27 mouse cellular contexts compared by ENCODE assay signal in genomic region chr19:30216186-30216585, GRCm38 (mm10). TPM values are rescaled to one million over a fixed set of nuclear protein-coding genes. Genes with fewer than 3 reads are reported as not detected.
DNase-seq lines count a peak whose midpoint lies in the region; ATAC-seq and TF ChIP-seq lines count a peak whose summit lies in the region.
"Had no signal": no experiment of that assay in that cellular context is flagged by ENCODE, and none has a peak within 500 bp of the region (broad histone marks: within the 10 kb centered on the region; RNA-seq: fewer than 3 reads in every experiment).

No protein-coding gene starts in this region.

- 78% methylated on average over 4 of the region's 4 CpGs for WGBS in intestine, embryonic 14.5 days
- 85% methylated on average over 4 of the region's 4 CpGs for WGBS in intestine, postnatal 0 days
- WGBS in limb, embryonic 10.5 days, result 85% methylated on average over 4 of the region's 4 CpGs

- intact Hi-C loops in left cerebral cortex, postnatal 36 days (cut with DNase I), result loop anchor here (5.0 kb wide), 1 partner anchor 336 kb away; no protein-coding TSS in a partner anchor

- no peaks in the 10 kb centered on the region for H3K27me3 ChIP-seq in intestine, embryonic 14.5 days (replicated peaks; ENCODE audit: control insufficient read depth, insufficient read depth, low read length)
- no peaks in the 10 kb centered on the region for H3K27me3 ChIP-seq in intestine, postnatal 0 days (replicated peaks; ENCODE audit: control insufficient read depth, insufficient read depth, low read length)
- H3K27me3 ChIP-seq in limb, embryonic 10.5 days (ENCODE audit: low read depth, poor library complexity, severe bottlenecking), result no peaks in the 10 kb centered on the region
- H3K27me3 ChIP-seq: embryonic facial prominence, embryonic 13.5 days; embryonic facial prominence, embryonic 15.5 days; forebrain, embryonic 12.5 days had no signal

- no peak overlapping the region for H3K4me2 ChIP-seq in intestine, embryonic 14.5 days (ENCODE audit: low read length)
- H3K4me2 ChIP-seq in intestine, postnatal 0 days (replicated peaks; ENCODE audit: low read depth), result no peak overlapping the region
- H3K4me2 ChIP-seq: embryonic facial prominence, embryonic 13.5 days; embryonic facial prominence, embryonic 15.5 days; forebrain, embryonic 12.5 days had no signal

- no peaks in the 10 kb centered on the region for H3K9me3 ChIP-seq in intestine, embryonic 14.5 days (ENCODE audit: control insufficient read depth, low read length)
- no peaks in the 10 kb centered on the region for H3K9me3 ChIP-seq in intestine, postnatal 0 days (ENCODE audit: control insufficient read depth)
- H3K9me3 ChIP-seq in limb, embryonic 10.5 days (replicated peaks), result no peaks in the 10 kb centered on the region
- H3K9me3 ChIP-seq: embryonic facial prominence, embryonic 13.5 days; embryonic facial prominence, embryonic 15.5 days; forebrain, embryonic 10.5 days; forebrain, embryonic 12.5 days had no signal

- DNase-seq in heart, adult 11 months, result peak; percentile 66
- DNase-seq in heart, postnatal 4 days, result no peak
- peak; percentile 24 for DNase-seq in intestine, embryonic 14.5 days (ENCODE audit: low spot score)
- DNase-seq in limb, embryonic 10.5 days (ENCODE audit: low spot score), result peak; percentile 28
- DNase-seq in left cerebral cortex, postnatal 36 days (ENCODE audit: low spot score in 2 of 2), result no peak
- DNase-seq: adrenal gland, adult 2 months; adrenal gland, postnatal 10 days; adrenal gland, postnatal 25 days; cerebellum, adult 11 months; cerebellum, adult 8-10 months; cerebellum, adult 9-11 months; cerebellum, postnatal 14 days; cerebellum, postnatal 36 days; embryo, embryonic 11 days had no signal

- H3K9ac ChIP-seq in intestine, embryonic 14.5 days (ENCODE audit: low read length), result no peak overlapping the region
- no peak overlapping the region for H3K9ac ChIP-seq in intestine, postnatal 0 days (ENCODE audit: low read depth, low read length)
- H3K9ac ChIP-seq: embryonic facial prominence, embryonic 13.5 days; embryonic facial prominence, embryonic 15.5 days; forebrain, embryonic 12.5 days had no signal

- H3K36me3 ChIP-seq in intestine, embryonic 14.5 days (ENCODE audit: control insufficient read depth, insufficient read depth, low read length), result no peaks in the 10 kb centered on the region
- no peaks in the 10 kb centered on the region for H3K36me3 ChIP-seq in intestine, postnatal 0 days (ENCODE audit: control insufficient read depth, insufficient read depth)
- H3K36me3 ChIP-seq in limb, embryonic 10.5 days, result no peaks in the 10 kb centered on the region
- H3K36me3 ChIP-seq: embryonic facial prominence, embryonic 13.5 days; embryonic facial prominence, embryonic 15.5 days; forebrain, embryonic 10.5 days; forebrain, embryonic 12.5 days had no signal

- ATAC-seq in intestine, embryonic 14.5 days (replicated peaks; ENCODE audit: low FRiP score, low TSS enrichment, low read depth), result no peak
- no peak for ATAC-seq in intestine, postnatal 0 days
- ATAC-seq: forebrain, embryonic 14.5 days; forebrain, embryonic 16.5 days had no signal

- no peak overlapping the region for H3K27ac ChIP-seq in intestine, embryonic 14.5 days (ENCODE audit: low read depth)
- no peak overlapping the region for H3K27ac ChIP-seq in intestine, postnatal 0 days (ENCODE audit: low read depth, low read length)
- no peak overlapping the region for H3K27ac ChIP-seq in limb, embryonic 10.5 days
- H3K27ac ChIP-seq: embryonic facial prominence, embryonic 13.5 days; embryonic facial prominence, embryonic 15.5 days; forebrain, embryonic 10.5 days; forebrain, embryonic 12.5 days had no signal

- no peaks in the 10 kb centered on the region for H3K4me1 ChIP-seq in intestine, embryonic 14.5 days (replicated peaks; ENCODE audit: control insufficient read depth, insufficient read depth, low read length)
- no peaks in the 10 kb centered on the region for H3K4me1 ChIP-seq in intestine, postnatal 0 days (replicated peaks; ENCODE audit: control insufficient read depth, insufficient read depth, low read length)
- peaks cover 4% of the 10 kb centered on the region; the same call in 1 of the 2 replicates for H3K4me1 ChIP-seq in limb, embryonic 10.5 days
- H3K4me1 ChIP-seq: embryonic facial prominence, embryonic 13.5 days; embryonic facial prominence, embryonic 15.5 days; forebrain, embryonic 12.5 days had no signal

- no peak for TF ChIP-seq CTCF in intestine, postnatal 0 days (IDR thresholded peaks at IDR 0.05; ENCODE audit: low read depth)

- H3K4me3 ChIP-seq in intestine, embryonic 14.5 days (ENCODE audit: low read depth, low read length), result no peak overlapping the region
- H3K4me3 ChIP-seq in intestine, postnatal 0 days (ENCODE audit: low read depth, low read length), result no peak overlapping the region
- no peak overlapping the region for H3K4me3 ChIP-seq in limb, embryonic 10.5 days
- H3K4me3 ChIP-seq: embryonic facial prominence, embryonic 13.5 days; embryonic facial prominence, embryonic 15.5 days; erythroblast, embryonic 14.5 days; forebrain, embryonic 10.5 days; forebrain, embryonic 12.5 days had no signal

RNA-seq across cellular contexts. Expression of gene Mbl2, which starts 16.6 kb away (rescaled TPM):
- not detected for total RNA-seq in heart, postnatal 4 days (2021)
- not detected in 2 replicates for polyA plus RNA-seq in intestine, embryonic 14.5 days (2014; fragmentation: Nextera tagmentation; extraction: Ambion mirVana)
- polyA plus RNA-seq in intestine, postnatal 0 days (2015; fragmentation: Nextera tagmentation; extraction: Ambion mirVana), result 1.9 and 2.6 TPM in 2 replicates
- polyA plus RNA-seq in limb, embryonic 10.5 days (2016; fragmentation: Nextera tagmentation; extraction: Ambion mirVana), result not detected in 2 replicates
- total RNA-seq in left cerebral cortex, postnatal 36 days (2021), result not detected
- total RNA-seq: adrenal gland, postnatal 25 days; common myeloid progenitor, adult 5-6 weeks; MEL had no signal
- polyA plus RNA-seq: adrenal gland, adult 2 months; brain, embryonic 14.5 days; C2C12; embryonic facial prominence, embryonic 11.5 days; embryonic facial prominence, embryonic 13.5 days; forebrain, embryonic 10.5 days; forebrain, embryonic 12.5 days; forebrain, embryonic 14.5 days; forebrain, embryonic 16.5 days had no signal

RNA-seq across cellular contexts. Expression of gene Gldc, which starts 41.0 kb away (rescaled TPM):
- under 1 TPM; 0.34 to 0.43 TPM for total RNA-seq in heart, postnatal 4 days (2021)
- polyA plus RNA-seq in intestine, embryonic 14.5 days (2014; fragmentation: Nextera tagmentation; extraction: Ambion mirVana), result 2.4 and 2.9 TPM in 2 replicates
- polyA plus RNA-seq in intestine, postnatal 0 days (2015; fragmentation: Nextera tagmentation; extraction: Ambion mirVana), result 0.44 and 0.52 TPM in 2 replicates
- 13.9 and 20.0 TPM in 2 replicates for polyA plus RNA-seq in limb, embryonic 10.5 days (2016; fragmentation: Nextera tagmentation; extraction: Ambion mirVana)
- total RNA-seq in left cerebral cortex, postnatal 36 days (2021), result 10 to 100 TPM; 22.3 to 23.1 TPM

Comparison
In these comparisons a context has a peak if more than half of its experiments do, and no peak if none do; other contexts are left out.
1. DNase-seq: peak in heart, adult 11 months (single experiment), intestine, embryonic 14.5 days (single experiment) and limb, embryonic 10.5 days (single experiment); none in heart, postnatal 4 days (single experiment) and left cerebral cortex, postnatal 36 days (0 of 2).